Mouse (Mus musculus): Measurements from ENCODE around the gene Pth2. TPM values are rescaled to one million over a fixed set of nuclear protein-coding genes. Genes with fewer than 3 reads are reported as not detected.

Pth2 gene
- total and polyA plus RNA-seq, 3 experiments = not detected

DNA sequence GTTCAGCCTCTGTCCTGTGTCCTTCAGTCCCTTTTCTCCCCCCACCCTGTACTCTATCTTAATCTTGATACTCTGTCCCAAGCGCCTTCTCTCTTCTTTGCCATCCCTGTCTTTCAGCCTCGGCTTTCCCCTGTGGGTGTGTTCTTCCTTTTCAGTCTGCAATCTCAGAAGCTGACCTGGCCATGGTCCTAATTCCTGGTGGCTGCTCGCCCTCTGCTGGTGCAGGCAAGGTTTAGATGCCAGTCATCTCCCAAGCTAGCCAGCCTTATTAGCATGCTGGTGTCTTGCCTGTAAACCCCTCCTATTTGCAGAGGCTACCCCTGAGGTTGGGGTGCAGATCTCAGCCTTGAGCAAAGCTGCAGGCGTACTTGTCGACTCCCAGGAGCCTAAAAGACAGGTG is 17.6 kb downstream of the Pth2 start:
- intact Hi-C loops (cut with DNase I) = loop anchor here (1.0 kb wide), 2 partner anchors 36 to 118 kb away; no protein-coding TSS in a partner anchor
- TF ChIP-seq CTCF (IDR thresholded peaks at IDR 0.05) (peak; percentile 84), EP300 (IDR thresholded peaks at IDR 0.05; ENCODE audit: insufficient read depth, low read depth, low read length) (peak; percentile 83), POLR2A (IDR thresholded peaks at IDR 0.05; ENCODE audit: insufficient read depth, low read depth, low read length) (no peak)

DNA sequence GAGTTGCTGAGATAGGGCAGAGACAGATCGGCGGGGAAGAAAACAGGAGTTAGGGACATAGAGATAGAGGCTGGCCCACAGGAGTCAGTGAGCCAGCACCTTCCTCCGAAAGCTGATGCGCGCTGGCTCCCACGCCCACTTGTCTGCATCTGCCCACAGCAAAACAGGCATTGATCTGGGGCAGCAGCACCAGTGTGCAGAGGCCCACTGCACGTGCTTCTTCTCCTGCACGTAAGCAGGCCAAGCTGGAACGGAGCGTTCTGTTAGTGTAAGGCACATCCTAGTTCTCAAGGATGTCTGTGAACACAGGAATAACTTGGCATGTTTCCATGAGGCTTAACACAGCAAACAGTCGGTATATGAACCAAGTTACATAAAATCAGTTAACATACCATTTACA is 18.2 kb downstream of the Pth2 start:
- intact Hi-C loops (cut with DNase I) = loop anchor here (1.0 kb wide), 2 partner anchors 37 to 119 kb away; no protein-coding TSS in a partner anchor
- no peaks in the 10 kb centered on the region for H3K79me2 ChIP-seq (replicated peaks; ENCODE audit: control insufficient read depth, insufficient read depth, low read length)
- H3K27ac ChIP-seq = no peak overlapping the region
- H3K9ac ChIP-seq (ENCODE audit: low read depth, low read length) = no peak overlapping the region
- H3K4me1 ChIP-seq (ENCODE audit: control insufficient read depth, insufficient read depth, low read length) = no peaks in the 10 kb centered on the region; the same call in 1 of the 2 replicates
- TF ChIP-seq EP300 (IDR thresholded peaks at IDR 0.05; ENCODE audit: insufficient read depth, low read depth, low read length) (no peak), POLR2A (IDR thresholded peaks at IDR 0.05; ENCODE audit: insufficient read depth, low read depth, low read length) (no peak)
- WGBS = 74% methylated on average over 11 of the region's 11 CpGs
- no peak overlapping the region for H3K4me3 ChIP-seq
- H3K36me3 ChIP-seq (ENCODE audit: control insufficient read depth, insufficient read depth, low read length) = no peaks in the 10 kb centered on the region
- no peak for DNase-seq
- H3K27me3 ChIP-seq (ENCODE audit: control insufficient read depth, insufficient read depth, low read length) = no peaks in the 10 kb centered on the region

More for the DNA sequence above, 17.6 kb downstream of the Pth2 start:
- Histone ChIP-seq H3K79me2 (replicated peaks; ENCODE audit: control insufficient read depth, insufficient read depth, low read length) (no peaks in the 10 kb centered on the region), H3K4me1 (ENCODE audit: control insufficient read depth, insufficient read depth, low read length) (no peaks in the 10 kb centered on the region; the same call in 1 of the 2 replicates), H3K4me3 (no peak overlapping the region), H3K9ac (ENCODE audit: low read depth, low read length) (no peak overlapping the region), H3K36me3 (ENCODE audit: control insufficient read depth, insufficient read depth, low read length) (no peaks in the 10 kb centered on the region), H3K27me3 (ENCODE audit: control insufficient read depth, insufficient read depth, low read length) (no peaks in the 10 kb centered on the region), H3K27ac (no peak overlapping the region)
- DNase-seq = peak; percentile 73 to 76
- WGBS = 10% methylated on average over 5 of the region's 5 CpGs

DNA sequence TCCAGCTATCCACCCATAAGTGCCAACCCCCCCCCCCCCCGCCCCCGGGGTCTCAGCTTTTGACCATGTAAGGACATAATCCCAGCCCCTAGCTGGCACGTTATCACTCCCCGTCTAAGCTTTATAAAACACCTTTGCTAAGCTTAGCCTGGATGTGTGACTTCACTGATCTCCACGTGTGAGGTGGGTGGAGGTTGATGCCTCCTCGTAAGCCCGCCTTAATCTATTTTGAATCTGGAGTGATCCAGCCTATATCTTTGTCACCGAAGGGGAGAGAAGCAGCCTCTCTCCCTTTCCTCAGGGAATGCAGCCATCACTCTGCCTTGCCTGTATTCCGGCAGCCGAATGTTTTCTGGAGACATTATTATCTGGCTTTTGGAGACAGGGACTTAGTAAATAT is 21.9 kb downstream of the Pth2 start:
- 33% methylated on average over 10 of the region's 10 CpGs for WGBS
- DNase-seq = no peak
- H3K27me3 ChIP-seq (ENCODE audit: control insufficient read depth, insufficient read depth, low read length) = no peaks in the 10 kb centered on the region
- H3K4me1 ChIP-seq (ENCODE audit: control insufficient read depth, insufficient read depth, low read length) = peaks cover 1% of the 10 kb centered on the region; the same call in 1 of the 2 replicates
- no peak overlapping the region for H3K27ac ChIP-seq
- TF ChIP-seq POLR2A (IDR thresholded peaks at IDR 0.05; ENCODE audit: insufficient read depth, low read depth, low read length) (no peak), EP300 (IDR thresholded peaks at IDR 0.05; ENCODE audit: insufficient read depth, low read depth, low read length) (no peak), CTCF (IDR thresholded peaks at IDR 0.05) (no peak)
- no peaks in the 10 kb centered on the region for H3K79me2 ChIP-seq (replicated peaks; ENCODE audit: control insufficient read depth, insufficient read depth, low read length)
- H3K9ac ChIP-seq (ENCODE audit: low read depth, low read length) = no peak overlapping the region
- H3K36me3 ChIP-seq (ENCODE audit: control insufficient read depth, insufficient read depth, low read length) = no peaks in the 10 kb centered on the region
- intact Hi-C loops (cut with DNase I) = loop anchor here (5.0 kb wide), 1 partner anchor 220 kb away; no protein-coding TSS in a partner anchor
- H3K4me3 ChIP-seq = no peak overlapping the region

DNA sequence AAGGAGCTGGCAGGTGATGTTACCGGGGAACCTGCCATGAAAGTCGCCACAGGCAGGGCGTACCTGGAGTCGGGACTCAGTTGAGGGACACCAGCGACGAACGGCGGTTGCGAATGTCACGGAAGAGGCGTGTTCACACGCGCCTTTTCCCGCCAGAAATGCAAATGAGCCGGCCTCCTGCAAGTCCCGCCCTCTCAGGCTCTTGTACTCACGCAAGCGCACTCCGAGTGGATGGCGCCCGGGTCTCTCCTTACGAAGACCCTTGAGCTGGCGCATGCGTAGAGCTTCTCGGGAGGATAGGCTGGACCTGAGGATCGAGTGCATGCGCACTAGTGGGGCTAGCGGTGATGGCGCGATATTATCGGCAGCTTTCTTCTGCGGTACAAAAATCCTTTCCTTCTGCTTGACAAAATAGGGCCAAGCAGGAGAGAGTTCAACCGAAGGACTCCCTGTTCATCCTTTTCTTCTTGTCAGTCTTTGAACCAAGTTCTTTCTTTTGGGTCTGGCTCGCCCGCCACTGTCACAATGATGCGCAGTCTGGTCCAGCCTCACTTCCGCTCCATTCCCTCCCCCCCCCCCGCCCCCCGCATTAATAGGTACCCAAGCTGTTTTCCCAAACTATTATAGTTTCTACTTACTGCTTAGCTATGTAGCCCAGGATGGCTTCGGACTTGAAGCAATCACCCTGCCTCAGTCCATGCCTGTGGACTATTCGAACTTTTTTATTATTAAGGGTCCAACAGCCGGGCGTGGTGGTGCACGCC is 23.8 kb downstream of the Pth2 start, which contains the start of gene Ccdc155:
Ccdc155 (minus strand) TSS at position 513 of the 764 bp plus-strand sequence.
- peak within 1 kb of the TSS; percentile 44 for H3K9ac ChIP-seq (ENCODE audit: low read depth, low read length)
- TF ChIP-seq POLR2A (IDR thresholded peaks at IDR 0.05; ENCODE audit: insufficient read depth, low read depth, low read length) = peak; percentile 73
- no peak for TF ChIP-seq EP300 (IDR thresholded peaks at IDR 0.05; ENCODE audit: insufficient read depth, low read depth, low read length)
- intact Hi-C loops (cut with DNase I) = loop anchor here (5.0 kb wide), 1 partner anchor 222 kb away; no protein-coding TSS in a partner anchor

DNA sequence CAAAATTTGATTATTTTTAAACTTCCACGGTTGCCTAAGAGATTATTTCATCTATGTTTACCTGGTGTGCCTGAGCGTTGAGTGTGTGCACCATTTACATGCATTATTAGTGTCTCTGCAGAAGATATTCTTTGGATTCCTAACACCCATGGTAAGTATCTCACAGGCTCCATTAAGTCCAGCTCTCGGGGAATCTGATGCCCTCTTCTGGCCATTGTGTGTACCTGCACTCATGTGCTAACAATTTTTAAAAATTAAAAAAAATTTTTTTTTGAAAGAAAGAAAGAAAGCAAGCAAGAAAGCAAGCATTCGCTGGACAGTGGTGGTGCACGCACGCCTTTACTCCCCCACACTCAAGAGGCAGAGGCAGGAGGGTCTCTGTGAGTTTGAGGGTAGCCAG is 27.5 kb downstream of the Pth2 start:
- intact Hi-C loops (cut with DNase I) = no loop called here
- Histone ChIP-seq H3K79me2 (replicated peaks; ENCODE audit: control insufficient read depth, insufficient read depth, low read length) (no peaks in the 10 kb centered on the region), H3K4me1 (ENCODE audit: control insufficient read depth, insufficient read depth, low read length) (peaks cover 1% of the 10 kb centered on the region; the same call in 1 of the 2 replicates), H3K36me3 (ENCODE audit: control insufficient read depth, insufficient read depth, low read length) (no peaks in the 10 kb centered on the region), H3K4me3 (no peak overlapping the region), H3K27ac (no peak overlapping the region), H3K9ac (ENCODE audit: low read depth, low read length) (no peak overlapping the region), H3K27me3 (ENCODE audit: control insufficient read depth, insufficient read depth, low read length) (no peaks in the 10 kb centered on the region)
- no peak for TF ChIP-seq CTCF (IDR thresholded peaks at IDR 0.05)
- TF ChIP-seq POLR2A (IDR thresholded peaks at IDR 0.05; ENCODE audit: insufficient read depth, low read depth, low read length) = no peak
- TF ChIP-seq EP300 (IDR thresholded peaks at IDR 0.05; ENCODE audit: insufficient read depth, low read depth, low read length) = no peak
- no peak for DNase-seq
- 80% methylated on average over 6 of the region's 6 CpGs for WGBS

More for the DNA sequence above, 23.8 kb downstream of the Pth2 start, which contains the start of gene Ccdc155:
- Histone ChIP-seq H3K79me2 (replicated peaks; ENCODE audit: control insufficient read depth, insufficient read depth, low read length) (no peaks in the 10 kb centered on the region), H3K4me1 (ENCODE audit: control insufficient read depth, insufficient read depth, low read length) (peaks cover 1% of the 10 kb centered on the region; the same call in 1 of the 2 replicates), H3K36me3 (ENCODE audit: control insufficient read depth, insufficient read depth, low read length) (no peaks in the 10 kb centered on the region), H3K27ac (no peak within 1 kb of the TSS), H3K27me3 (ENCODE audit: control insufficient read depth, insufficient read depth, low read length) (no peaks in the 10 kb centered on the region), H3K4me3 (peak within 1 kb of the TSS; percentile 59)
- 9% methylated on average over 44 of the region's 44 CpGs for WGBS
- DNase-seq = peak; percentile 81 to 90

DNA sequence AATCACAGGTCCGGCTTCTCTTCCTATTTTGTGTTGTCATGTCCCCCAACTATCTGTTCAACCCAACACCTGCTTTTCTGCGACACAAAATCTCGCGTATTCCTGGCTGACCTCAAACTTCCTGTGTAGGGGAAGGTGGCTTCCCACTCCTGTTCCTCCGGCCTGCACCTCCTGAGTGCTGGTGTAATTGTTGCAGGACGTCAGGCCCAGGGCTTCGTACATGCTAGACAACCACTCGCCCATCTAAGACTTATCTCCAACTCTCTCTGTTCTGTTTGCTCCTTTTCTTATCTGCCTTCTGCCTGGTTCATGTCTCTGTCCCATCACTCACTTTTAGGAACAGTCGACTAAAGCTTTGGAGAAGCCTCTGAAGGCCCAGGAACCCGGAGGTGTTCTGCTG is 30.3 kb downstream of the Pth2 start:
- H3K27ac ChIP-seq = no peak overlapping the region
- TF ChIP-seq CTCF (IDR thresholded peaks at IDR 0.05) (no peak), POLR2A (IDR thresholded peaks at IDR 0.05; ENCODE audit: insufficient read depth, low read depth, low read length) (no peak), EP300 (IDR thresholded peaks at IDR 0.05; ENCODE audit: insufficient read depth, low read depth, low read length) (no peak)
- no peaks in the 10 kb centered on the region; the same call in 1 of the 2 replicates for H3K27me3 ChIP-seq (ENCODE audit: control insufficient read depth, insufficient read depth, low read length)
- H3K4me3 ChIP-seq = no peak overlapping the region
- no peaks in the 10 kb centered on the region for H3K79me2 ChIP-seq (replicated peaks; ENCODE audit: control insufficient read depth, insufficient read depth, low read length)
- DNase-seq = no peak
- no peak overlapping the region for H3K9ac ChIP-seq (ENCODE audit: low read depth, low read length)
- no peaks in the 10 kb centered on the region for H3K36me3 ChIP-seq (ENCODE audit: control insufficient read depth, insufficient read depth, low read length)
- intact Hi-C loops (cut with DNase I) = no loop called here
- WGBS = 39% methylated on average over 10 of the region's 10 CpGs
- no peaks in the 10 kb centered on the region for H3K4me1 ChIP-seq (ENCODE audit: control insufficient read depth, insufficient read depth, low read length)

Measured in heart, adult 2 months (tissue).